Mouse (Mus musculus): ENCODE results near the gene Sema3b. TPM values are rescaled to one million over a fixed set of nuclear protein-coding genes. Genes with fewer than 3 reads are reported as not detected.
A peak's percentile ranks its signal among the peaks of the same experiment; 100 is the strongest.

Gene Sema3b
- polyA plus RNA-seq, 1 experiment from 2014 or later = 4.2 TPM

DNA sequence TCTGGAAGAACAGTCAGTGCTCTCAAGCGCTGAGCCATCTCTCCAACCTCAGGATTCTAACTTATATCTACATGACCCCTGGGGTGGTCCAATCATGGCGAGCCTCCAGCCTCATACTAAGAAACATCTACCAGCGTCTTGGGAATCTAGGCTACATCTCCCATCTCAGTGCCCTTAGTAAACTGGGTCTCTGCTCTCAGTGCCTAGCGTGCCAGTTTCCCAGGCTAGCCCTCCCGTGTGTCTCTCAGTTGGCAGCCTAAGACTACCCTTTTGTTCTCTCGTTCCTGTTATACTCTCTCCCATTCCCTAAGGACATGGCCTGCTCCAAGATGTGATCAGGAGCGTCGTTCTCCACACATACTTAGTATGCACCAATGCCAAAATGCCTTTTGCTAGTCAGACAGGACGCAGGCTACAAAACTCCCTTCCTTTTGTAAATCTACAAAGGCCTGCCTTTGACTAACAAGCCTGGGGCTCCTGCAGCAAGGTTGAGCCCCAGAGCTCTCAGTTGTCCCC is 22.3 kb upstream of the Sema3b start:
- 22% methylated on average over 9 of the region's 9 CpGs for WGBS
- peak overlapping the region; percentile 94 for H3K9ac ChIP-seq
- H3K4me3 ChIP-seq = peak overlapping the region; percentile 84; the same call in 1 of the 2 replicates
- H3K9me3 ChIP-seq = no peaks in the 10 kb centered on the region
- peak overlapping the region; percentile 97 for H3K27ac ChIP-seq
- peak overlapping the region; percentile 95 for H3K4me2 ChIP-seq
- H3K27me3 ChIP-seq = no peaks in the 10 kb centered on the region
- H3K36me3 ChIP-seq = no peaks in the 10 kb centered on the region
- ATAC-seq (ENCODE audit: low FRiP score) = no peak
- H3K4me1 ChIP-seq (replicated peaks) = peaks cover 93% of the 10 kb centered on the region

DNA sequence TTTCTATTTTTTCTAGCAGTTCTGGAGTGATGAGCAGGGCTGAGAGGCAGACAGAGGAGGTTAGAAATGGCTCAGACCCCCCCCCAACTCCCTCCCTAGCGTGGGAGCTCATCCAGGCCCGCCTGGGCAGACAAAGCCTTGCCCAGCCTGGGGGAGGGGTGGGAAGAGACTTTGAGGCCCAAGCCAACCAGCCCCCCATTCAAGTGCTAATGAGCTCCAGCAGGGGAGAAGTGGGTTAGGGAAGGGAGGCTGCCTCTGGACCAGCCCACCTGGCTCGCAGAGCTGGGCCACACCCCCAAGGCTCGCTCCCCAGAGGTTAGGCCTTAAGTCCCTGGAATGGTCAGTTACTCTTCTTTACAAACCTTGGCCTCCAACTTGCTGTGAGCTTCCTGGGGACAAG is 21.5 kb upstream of the Sema3b start:
- Histone ChIP-seq H3K27me3 (no peaks in the 10 kb centered on the region), H3K9ac (peak overlapping the region; percentile 94), H3K4me1 (replicated peaks) (peaks cover 93% of the 10 kb centered on the region), H3K36me3 (no peaks in the 10 kb centered on the region), H3K4me3 (peak overlapping the region; percentile 25), H3K27ac (peak overlapping the region; percentile 97), H3K4me2 (peak overlapping the region; percentile 95), H3K9me3 (no peaks in the 10 kb centered on the region)
- ATAC-seq (ENCODE audit: low FRiP score) = peak; percentile 15
- WGBS = 2% methylated on average over 4 of the region's 4 CpGs

DNA sequence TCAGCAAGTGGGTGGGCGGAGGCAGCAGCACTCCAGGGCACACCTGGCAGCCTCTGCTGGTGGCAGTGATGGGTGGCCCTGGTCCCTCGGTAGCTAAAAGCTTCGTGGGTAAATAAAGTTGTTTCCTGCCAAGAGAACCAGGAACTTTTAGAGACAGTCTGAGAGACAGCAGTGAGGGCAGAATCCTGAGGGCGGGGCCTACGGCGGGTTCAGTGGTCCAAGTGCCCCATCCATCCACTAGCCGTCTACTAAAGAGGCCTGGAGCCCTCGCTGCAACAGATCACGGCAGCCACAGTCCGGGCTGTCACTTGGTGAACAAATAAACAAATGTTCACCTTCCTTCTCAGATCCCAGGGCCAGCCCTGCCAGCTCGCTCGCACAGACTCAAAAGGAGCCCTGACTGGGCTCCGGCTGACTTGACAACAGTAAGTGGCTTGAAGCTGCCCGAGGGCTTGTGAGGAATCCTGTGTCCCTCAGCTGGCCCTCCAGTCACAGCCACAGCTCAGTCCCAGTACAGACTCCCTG is 20.9 kb upstream of the Sema3b start:
- Histone ChIP-seq H3K4me2 (peak overlapping the region; percentile 95), H3K4me1 (replicated peaks) (peaks cover 97% of the 10 kb centered on the region), H3K36me3 (peaks cover 2% of the 10 kb centered on the region; the same call in 1 of the 2 replicates), H3K4me3 (peak overlapping the region; percentile 25), H3K9ac (peak overlapping the region; percentile 94), H3K9me3 (no peaks in the 10 kb centered on the region), H3K27ac (peak overlapping the region; percentile 97), H3K27me3 (no peaks in the 10 kb centered on the region)
- peak; percentile 4 for ATAC-seq (ENCODE audit: low FRiP score)
- WGBS = 7% methylated on average over 14 of the region's 14 CpGs

DNA sequence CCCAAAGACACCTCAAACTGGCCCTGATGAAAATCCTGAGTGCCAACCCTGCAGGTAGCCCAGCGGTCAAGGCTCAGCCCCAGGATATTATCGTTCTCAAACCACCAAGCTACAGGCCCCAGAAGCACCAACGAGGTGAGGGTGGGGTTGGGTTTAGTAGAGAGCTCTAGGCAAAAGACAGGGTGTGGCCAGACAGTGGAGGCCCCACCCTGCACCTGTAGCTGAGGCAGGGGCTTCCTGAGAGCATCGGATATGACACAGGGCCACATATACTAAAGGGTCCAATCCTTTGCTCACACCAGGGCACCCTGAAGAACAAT is 20.3 kb upstream of the Sema3b start:
- H3K4me2 ChIP-seq = peak overlapping the region; percentile 95
- H3K4me1 ChIP-seq (replicated peaks) = peaks cover 100% of the 10 kb centered on the region
- WGBS = 26% methylated on average over 4 of the region's 4 CpGs
- H3K27me3 ChIP-seq = no peaks in the 10 kb centered on the region
- H3K27ac ChIP-seq = peak overlapping the region; percentile 97
- ATAC-seq (ENCODE audit: low FRiP score) = no peak
- H3K36me3 ChIP-seq = peaks cover 8% of the 10 kb centered on the region; the same call in 1 of the 2 replicates
- H3K4me3 ChIP-seq = no peak overlapping the region
- H3K9ac ChIP-seq = peak overlapping the region; percentile 94
- no peaks in the 10 kb centered on the region for H3K9me3 ChIP-seq

DNA sequence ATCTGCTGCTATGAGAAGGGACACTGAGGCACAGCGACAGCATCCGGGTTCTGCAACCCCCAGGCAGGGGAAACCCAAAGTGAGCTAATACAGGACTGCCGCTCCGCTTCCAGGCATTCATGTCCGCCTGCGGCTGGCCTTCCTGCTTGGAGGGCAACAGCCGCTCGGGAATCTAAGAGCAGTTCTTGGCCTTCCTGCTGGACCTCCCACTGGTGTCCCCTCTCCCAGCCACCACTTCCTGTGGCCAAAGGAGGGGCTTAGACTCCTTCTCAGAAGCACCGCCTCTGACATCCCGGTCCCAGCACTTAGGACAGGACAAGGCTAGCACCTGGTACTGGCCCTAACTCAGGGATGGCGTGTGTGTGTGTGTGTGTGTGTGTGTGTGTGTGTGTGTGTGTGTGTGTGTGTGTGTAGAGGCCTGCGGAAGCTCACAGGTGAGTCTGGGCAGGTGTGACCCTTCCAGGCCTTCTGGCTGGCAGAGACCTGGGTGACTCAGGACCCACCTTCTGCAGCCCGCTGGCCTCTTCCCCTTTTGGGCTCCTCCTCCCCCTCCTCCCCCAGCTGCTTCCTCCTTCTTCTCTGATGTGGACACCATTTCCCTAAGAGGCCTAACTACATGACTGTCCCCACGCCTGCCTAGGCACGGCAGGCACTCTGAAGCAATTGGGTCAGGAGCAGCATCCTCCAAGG is 19.8 kb upstream of the Sema3b start:
- Histone ChIP-seq H3K4me3 (no peak overlapping the region), H3K9me3 (no peaks in the 10 kb centered on the region), H3K4me1 (replicated peaks) (peaks cover 100% of the 10 kb centered on the region), H3K36me3 (peaks cover 11% of the 10 kb centered on the region; the same call in 1 of the 2 replicates), H3K27me3 (no peaks in the 10 kb centered on the region), H3K9ac (peak overlapping the region; percentile 94), H3K27ac (peak overlapping the region; percentile 97), H3K4me2 (peak overlapping the region; percentile 95)
- no peak for ATAC-seq (ENCODE audit: low FRiP score)
- WGBS = 43% methylated on average over 14 of the region's 15 CpGs

DNA sequence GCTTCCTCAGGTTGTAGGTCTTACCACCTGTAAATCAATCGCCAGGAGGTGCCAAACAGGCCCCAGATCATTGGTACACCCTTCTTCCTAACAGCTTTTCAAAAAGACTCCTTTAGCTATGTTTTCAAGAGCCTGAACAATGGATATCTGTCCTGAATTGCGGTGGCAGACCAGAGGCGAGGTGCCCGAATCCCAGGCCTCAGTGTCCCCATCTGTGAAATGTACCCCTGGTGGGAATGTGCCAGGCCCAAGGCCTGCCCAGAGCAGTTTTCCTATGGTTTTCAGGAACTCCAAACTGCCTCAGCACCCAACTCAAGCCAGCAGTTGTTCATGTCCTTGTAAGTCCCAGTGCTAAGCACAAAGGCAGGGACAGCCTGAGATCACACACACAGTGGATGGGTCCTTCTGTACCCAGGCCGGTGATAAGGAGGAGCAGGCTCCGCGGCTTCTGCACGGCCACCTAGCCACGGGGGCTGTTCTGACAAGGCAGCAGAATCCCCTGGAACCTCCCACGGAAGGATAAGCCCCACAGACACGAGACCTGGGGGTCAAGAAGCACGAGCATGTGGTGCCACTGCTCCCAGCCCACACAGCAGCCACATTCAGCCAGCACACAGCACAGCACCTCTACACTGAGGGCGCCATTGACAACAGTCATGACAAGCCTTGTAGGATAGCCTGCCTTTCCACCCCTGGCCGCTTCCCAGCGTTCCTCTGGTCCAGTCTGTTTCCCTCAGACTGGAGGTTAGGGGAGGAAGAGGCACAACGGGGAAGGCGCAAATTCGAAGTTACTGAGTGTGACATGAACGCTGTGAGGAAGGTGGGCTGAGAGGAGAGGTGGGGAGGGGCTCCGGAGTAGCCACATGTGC is 18.6 kb upstream of the Sema3b start:
- Histone ChIP-seq H3K9me3 (no peaks in the 10 kb centered on the region), H3K9ac (peak overlapping the region; percentile 94), H3K4me3 (0 out of 2 replicates have a peak overlapping the region, but pooled peaks have one; percentile 14), H3K27ac (peak overlapping the region; percentile 97), H3K36me3 (peaks cover 11% of the 10 kb centered on the region; the same call in 1 of the 2 replicates), H3K4me2 (peak overlapping the region; percentile 95), H3K27me3 (no peaks in the 10 kb centered on the region), H3K4me1 (replicated peaks) (peaks cover 90% of the 10 kb centered on the region)
- no peak for ATAC-seq (ENCODE audit: low FRiP score)
- WGBS = 16% methylated on average over 20 of the region's 20 CpGs

DNA sequence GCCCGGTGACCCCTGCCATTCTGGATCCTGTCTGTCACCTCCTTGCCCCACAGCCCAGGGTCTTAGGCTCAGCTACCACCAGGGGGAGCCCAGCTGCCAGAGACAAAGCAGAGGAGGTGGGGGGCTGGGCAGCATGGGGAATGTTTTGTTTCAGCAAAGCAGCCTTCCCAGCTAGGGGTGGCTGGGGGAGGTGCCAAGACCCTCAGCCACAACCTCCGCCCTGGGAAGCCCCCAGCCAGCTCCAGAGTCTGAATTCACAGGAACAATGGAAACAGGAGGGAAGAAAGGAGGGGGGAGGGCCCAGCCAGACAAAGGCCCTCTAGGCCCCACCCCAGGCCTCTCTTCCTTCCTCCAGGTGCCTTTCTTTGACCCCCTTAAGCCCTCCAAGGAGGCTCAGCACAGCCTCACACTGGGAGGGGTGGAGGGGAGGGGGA is 17.8 kb upstream of the Sema3b start:
- Histone ChIP-seq H3K9me3 (no peaks in the 10 kb centered on the region), H3K36me3 (peaks cover 15% of the 10 kb centered on the region; the same call in 1 of the 2 replicates), H3K27me3 (no peaks in the 10 kb centered on the region), H3K4me2 (peak overlapping the region; percentile 95), H3K27ac (peak overlapping the region; percentile 97), H3K4me3 (peak overlapping the region; percentile 14; the same call in 1 of the 2 replicates), H3K4me1 (replicated peaks) (peaks cover 83% of the 10 kb centered on the region), H3K9ac (peak overlapping the region; percentile 94)
- WGBS = 0% methylated on average over 2 of the region's 2 CpGs
- peak; percentile 59 for ATAC-seq (ENCODE audit: low FRiP score)

DNA sequence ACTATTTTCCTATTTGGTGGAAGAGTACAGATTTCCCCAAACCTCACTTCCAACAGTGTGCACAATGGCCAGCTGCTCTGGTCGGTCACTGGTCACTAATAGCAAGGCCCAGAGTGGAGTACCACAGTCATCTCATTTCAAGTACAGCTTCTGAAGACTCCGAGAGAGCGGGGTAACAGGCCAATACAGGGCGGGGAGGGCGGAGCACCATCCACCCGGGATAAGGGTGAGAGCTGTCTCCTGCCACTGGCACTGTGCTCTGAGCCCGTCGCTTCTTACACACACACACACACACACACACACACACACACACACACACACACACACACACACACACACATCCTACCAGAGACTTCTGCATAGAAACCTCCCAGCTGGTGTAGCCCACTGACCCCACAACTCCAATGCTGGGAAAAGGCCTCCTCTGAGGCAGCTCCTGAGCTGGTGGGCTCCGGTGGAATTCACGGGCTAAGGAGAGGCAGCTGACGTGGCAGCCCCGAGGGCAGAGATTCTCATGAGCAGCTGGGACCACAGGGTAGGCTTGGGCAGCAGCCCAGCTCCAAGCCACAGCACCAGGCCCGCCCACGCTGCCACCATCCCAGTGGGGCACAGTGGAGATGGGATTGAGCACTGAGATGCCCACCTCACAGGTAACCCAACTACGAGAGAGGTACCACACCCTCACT is 17.3 kb upstream of the Sema3b start:
- Histone ChIP-seq H3K4me2 (peak overlapping the region; percentile 95), H3K4me3 (peak overlapping the region; percentile 14; the same call in 1 of the 2 replicates), H3K9ac (peak overlapping the region; percentile 94), H3K36me3 (peaks cover 15% of the 10 kb centered on the region; the same call in 1 of the 2 replicates), H3K9me3 (no peaks in the 10 kb centered on the region), H3K27ac (peak overlapping the region; percentile 97), H3K4me1 (replicated peaks) (peaks cover 77% of the 10 kb centered on the region), H3K27me3 (no peaks in the 10 kb centered on the region)
- ATAC-seq (ENCODE audit: low FRiP score) = peak; percentile 34
- 29% methylated on average over 15 of the region's 15 CpGs for WGBS

DNA sequence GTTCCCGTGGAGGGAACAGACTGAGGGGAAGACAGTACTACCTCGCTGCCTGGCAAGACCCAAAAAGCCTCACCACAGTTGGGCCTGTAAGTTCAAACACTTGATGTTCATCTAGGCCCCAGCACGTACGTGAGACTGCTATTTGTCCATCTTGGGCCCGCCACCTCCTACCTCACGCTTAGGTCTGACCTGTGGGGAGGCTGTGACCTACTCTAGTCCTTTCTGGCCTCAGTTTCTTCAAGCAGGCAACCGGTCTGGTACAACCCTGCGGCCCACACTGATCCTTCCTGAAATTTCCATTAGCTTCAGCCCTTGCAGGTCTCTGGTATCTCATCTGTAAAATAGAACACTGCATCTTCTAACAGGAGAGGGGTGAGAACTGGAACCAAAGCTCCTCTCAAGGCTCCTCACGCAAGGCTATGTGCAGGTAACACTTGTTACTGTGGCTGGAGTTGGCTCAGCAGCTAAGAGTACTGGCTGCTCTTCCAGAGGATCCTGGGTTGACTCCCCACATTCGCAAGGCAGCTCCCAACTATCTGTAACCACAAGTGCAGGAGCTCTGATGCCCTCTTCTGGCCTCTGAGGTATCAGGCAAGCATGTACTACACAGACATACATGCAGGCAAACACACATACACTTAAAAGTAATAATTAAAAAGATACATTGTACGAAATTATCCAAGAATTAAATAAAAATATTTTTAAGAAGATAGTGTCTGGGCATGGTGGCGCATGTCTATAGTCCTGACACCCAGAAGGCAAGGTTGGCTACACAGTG is 16.5 kb upstream of the Sema3b start:
- Histone ChIP-seq H3K9me3 (no peaks in the 10 kb centered on the region), H3K27me3 (no peaks in the 10 kb centered on the region), H3K9ac (peak overlapping the region; percentile 49; the same call in 1 of the 2 replicates), H3K27ac (peak overlapping the region; percentile 97), H3K4me3 (no peak overlapping the region), H3K4me2 (no peak overlapping the region), H3K4me1 (replicated peaks) (peaks cover 69% of the 10 kb centered on the region), H3K36me3 (peaks cover 15% of the 10 kb centered on the region; the same call in 1 of the 2 replicates)
- 87% methylated on average over 12 of the region's 12 CpGs for WGBS
- ATAC-seq (ENCODE audit: low FRiP score) = no peak

DNA sequence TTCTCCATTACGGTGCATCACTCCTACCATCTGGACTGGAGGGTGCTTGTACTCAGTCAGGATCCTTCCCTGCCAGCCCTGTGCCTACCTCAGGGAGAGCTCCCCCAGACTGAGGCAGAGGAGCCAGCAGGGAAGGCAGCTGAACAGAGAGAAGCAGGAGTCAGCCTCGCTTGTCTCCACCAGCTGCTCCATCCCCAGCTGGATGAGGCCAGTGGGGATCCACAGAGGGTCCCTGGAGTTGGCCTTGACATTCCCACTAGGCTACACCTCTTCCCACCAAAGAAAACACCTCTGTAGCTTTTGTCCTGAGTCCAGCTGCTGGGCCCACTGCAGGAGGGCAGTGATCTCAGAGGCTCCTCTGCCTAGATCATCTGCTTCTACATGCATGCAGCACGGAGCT is 15.9 kb upstream of the Sema3b start:
- Histone ChIP-seq H3K27me3 (no peaks in the 10 kb centered on the region), H3K27ac (peak overlapping the region; percentile 97), H3K9ac (peak overlapping the region; percentile 49; the same call in 1 of the 2 replicates), H3K4me1 (replicated peaks) (peaks cover 65% of the 10 kb centered on the region), H3K9me3 (no peaks in the 10 kb centered on the region), H3K4me3 (no peak overlapping the region), H3K36me3 (peaks cover 19% of the 10 kb centered on the region), H3K4me2 (no peak overlapping the region)
- 64% methylated on average over 3 of the region's 3 CpGs for WGBS
- ATAC-seq (ENCODE audit: low FRiP score) = no peak

DNA sequence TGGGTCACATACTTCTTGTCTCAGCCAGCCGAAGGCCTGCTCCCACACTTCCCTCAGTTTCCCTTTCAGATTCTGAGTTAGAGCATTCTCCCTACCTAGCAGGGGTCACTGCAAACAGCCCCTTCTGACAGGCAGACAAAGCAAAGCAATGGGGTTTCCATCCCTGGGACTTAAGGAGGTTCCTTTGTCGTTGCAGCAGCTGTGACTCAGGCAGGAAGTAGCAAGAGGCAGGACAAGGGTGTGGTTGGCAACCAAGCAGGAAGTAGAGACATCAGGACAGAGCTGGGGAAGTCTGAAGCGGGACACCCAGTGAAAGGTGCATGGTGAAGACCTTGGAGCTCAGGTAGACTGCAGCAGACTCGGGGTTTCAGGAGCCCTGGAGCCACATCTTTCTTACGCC is 15.5 kb upstream of the Sema3b start:
- Histone ChIP-seq H3K4me2 (no peak overlapping the region), H3K9ac (peak overlapping the region; percentile 49; the same call in 1 of the 2 replicates), H3K4me3 (no peak overlapping the region), H3K36me3 (peaks cover 23% of the 10 kb centered on the region), H3K27me3 (no peaks in the 10 kb centered on the region), H3K9me3 (no peaks in the 10 kb centered on the region), H3K4me1 (replicated peaks) (peaks cover 65% of the 10 kb centered on the region), H3K27ac (peak overlapping the region; percentile 97)
- no peak for ATAC-seq (ENCODE audit: low FRiP score)
- 62% methylated on average over 5 of the region's 5 CpGs for WGBS

Data from hindbrain, embryonic 13.5 days (tissue).